Mouse (Mus musculus): ENCODE measurements around the gene Defb38.

Defb38 gene

DNA sequence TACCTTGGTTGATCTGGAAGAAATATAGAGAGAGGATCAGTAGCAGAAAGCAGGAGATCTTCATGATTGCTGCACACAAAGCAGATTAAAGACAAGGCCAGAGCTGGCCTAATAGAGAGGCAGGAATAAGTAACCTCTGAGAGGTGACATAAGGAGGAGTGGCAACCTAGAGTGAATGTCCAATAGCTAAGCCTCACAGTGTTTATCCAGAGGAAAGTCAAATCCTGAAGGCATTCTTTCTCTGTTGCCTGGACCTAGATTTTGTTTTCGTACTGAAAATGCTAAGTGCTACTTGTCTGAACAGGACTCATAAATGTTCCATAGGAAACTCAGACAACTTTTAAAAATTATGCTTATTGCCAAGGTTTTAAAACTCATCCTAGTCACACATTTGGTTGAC lies at the start of gene Defb38:
Defb38 (minus strand) TSS at position 101 of the 400 bp plus-strand sequence.
- no peak for DNase-seq (ENCODE audit: low spot score in 2 of 2)

DNA sequence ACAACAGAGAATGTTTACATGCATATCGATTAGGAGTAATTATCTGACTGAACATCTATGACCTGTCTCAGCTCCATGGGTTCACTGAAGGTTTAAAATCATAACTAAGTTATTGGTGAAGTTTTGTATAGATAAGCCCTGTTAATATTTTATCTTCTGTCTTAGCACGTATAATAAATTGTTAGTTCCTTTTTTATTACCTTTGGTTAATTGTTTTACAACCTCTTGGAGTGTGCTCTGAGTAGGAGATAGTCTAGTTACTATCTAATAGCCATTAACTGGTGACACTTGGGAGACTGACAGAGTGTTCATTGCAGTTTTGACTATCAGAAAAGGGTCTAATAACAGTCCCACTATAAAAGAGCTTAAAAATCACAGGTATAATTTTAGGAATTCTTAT lies 39.6 kb upstream of the Defb38 start:
- no peak for DNase-seq (ENCODE audit: low spot score in 2 of 2)

DNA sequence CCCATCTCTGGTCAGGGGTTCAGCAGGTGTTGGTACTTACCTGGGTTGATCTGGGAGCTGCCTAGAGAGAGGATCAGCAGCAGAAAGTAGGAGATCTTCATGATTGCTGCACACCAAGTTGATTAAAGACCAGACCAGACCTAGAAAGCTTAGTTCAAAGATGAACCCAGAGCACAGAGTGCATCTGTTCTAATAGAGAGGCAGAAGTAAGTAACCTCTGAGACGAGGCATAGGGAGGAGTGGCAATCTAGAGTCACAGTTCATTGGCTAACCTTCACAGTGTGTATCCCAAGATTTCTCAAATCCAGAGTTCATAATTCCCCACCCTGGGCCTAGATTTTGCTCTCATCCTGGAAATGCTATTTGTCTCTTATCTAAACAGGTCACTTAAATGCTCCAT lies 38.3 kb upstream of the Defb38 start, which contains the start of gene Defb39:
Defb39 (minus strand) TSS at position 101 of the 400 bp plus-strand sequence.
- DNase-seq (ENCODE audit: low spot score in 2 of 2) = no peak

DNA sequence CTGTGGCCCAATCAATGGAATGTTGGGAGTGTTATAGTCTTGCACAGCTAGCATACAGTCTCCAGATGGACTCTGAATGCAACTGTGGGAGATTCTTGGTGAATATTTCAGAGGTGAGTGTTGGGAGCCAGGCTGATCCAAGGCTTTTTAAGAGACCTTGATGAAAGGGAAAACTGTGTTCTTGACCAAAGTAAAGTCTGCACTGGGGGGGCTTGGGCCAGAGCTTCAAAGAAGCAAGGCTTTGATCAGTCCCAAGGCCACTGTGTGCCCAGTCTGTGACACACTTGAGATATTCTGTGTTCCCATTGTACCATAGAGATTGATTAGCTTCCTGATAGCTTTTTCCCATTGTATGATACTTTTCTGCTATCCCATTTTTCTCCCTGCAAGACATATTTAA lies 36.5 kb upstream of the Defb38 start:
- DNase-seq (ENCODE audit: low spot score in 2 of 2) = no peak

DNA sequence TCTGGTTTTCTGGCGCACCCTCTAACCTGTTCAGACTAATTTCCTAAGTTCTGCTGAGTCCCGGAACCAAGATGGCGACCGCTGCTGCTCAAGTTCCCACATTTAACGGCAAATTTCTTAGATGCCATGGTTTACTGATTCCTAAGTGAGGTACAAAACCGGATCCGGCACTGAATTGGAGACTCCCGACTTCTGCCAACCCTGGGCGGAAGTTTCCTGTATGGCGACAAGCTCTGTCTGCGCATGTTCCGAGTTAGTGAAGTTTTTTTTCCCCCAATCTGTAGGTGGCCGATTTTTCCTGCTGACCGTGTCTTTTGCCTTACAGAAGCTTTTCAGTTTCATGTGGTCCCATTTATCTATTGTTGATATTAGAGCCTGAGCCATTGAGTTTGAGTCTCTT lies 18.9 kb upstream of the Defb38 start:
- no peak for DNase-seq (ENCODE audit: low spot score in 2 of 2)
